Mouse (Mus musculus) hindbrain, embryonic 11.5 days (tissue): ENCODE measurements around the gene Ahcyl2. TPM values are rescaled to one million over a fixed set of nuclear protein-coding genes. Genes with fewer than 3 reads are reported as not detected.
A peak's percentile ranks its signal among the peaks of the same experiment; 100 is the strongest.

Experiments used
- ATAC-seq: fragments of 200-750 bp; cut with Nextera tagmentation; 2 replicates; pipeline ENCODE4 v1.8.0; 2017; ENCODE audit warnings: mild to moderate bottlenecking, moderate TSS enrichment, moderate library complexity; ENCODE audit not compliant: low FRiP score
- DNase-seq: peaks from one replicate; pipeline ENCODE4 v3.0.0-alpha.2; 2015; ENCODE audit warnings: low spot score
- H3K27ac ChIP-seq: fragments of 300-500 bp; sonication (generic); 2 replicates; pipeline ENCODE4 v1.5.1; 2014; ENCODE audit warnings: mild to moderate bottlenecking, low read depth, low read length
- H3K27me3 ChIP-seq: fragments of 300-500 bp; sonication (generic); 2 replicates; pipeline ENCODE4 v1.6.1; 2014; ENCODE audit warnings: mild to moderate bottlenecking, low read length, moderate library complexity, mixed read lengths; ENCODE audit not compliant: control insufficient read depth, insufficient read depth
- H3K36me3 ChIP-seq: fragments of 300-500 bp; sonication (generic); 2 replicates; pipeline ENCODE4 v1.6.1; 2014; ENCODE audit warnings: mild to moderate bottlenecking, low read length, moderate library complexity, mixed read lengths; ENCODE audit not compliant: control insufficient read depth, insufficient read depth
- H3K4me1 ChIP-seq: fragments of 300-500 bp; sonication (generic); replicated peaks from 2 replicates; pipeline ENCODE4 v1.6.1; 2014; ENCODE audit warnings: low read length, mixed read lengths; ENCODE audit not compliant: control insufficient read depth, insufficient read depth
- H3K4me2 ChIP-seq: fragments of 300-500 bp; sonication (generic); replicated peaks from 2 replicates; pipeline ENCODE4 v1.6.1; 2014; ENCODE audit warnings: mild to moderate bottlenecking, low read depth, low read length
- H3K4me3 ChIP-seq: fragments of 300-500 bp; sonication (generic); 2 replicates; pipeline ENCODE4 v1.5.1; 2014; ENCODE audit warnings: low read depth, low read length
- H3K9ac ChIP-seq: fragments of 300-500 bp; sonication (generic); 2 replicates; pipeline ENCODE4 v1.6.1; 2014; ENCODE audit warnings: low read depth, low read length
- H3K9me3 ChIP-seq: fragments of 300-500 bp; sonication (generic); 2 replicates; pipeline ENCODE4 v1.6.1; 2016; ENCODE audit warnings: low read length; ENCODE audit not compliant: control insufficient read depth
- WGBS: fragments of 180-500 bp; shearing (Covaris S2); extraction: QIAGEN DNeasy Blood & Tissue Kit; methylation state at CpG from one replicate; pipeline ENCODE4 v1.1.7; 2014; 5-methylcytosine and 5-hydroxymethylcytosine counted together
- polyA plus RNA-seq: library from polyadenylated mRNA; unstranded; fragments of >200 nt; fragmentation: Nextera tagmentation; extraction: Ambion mirVana; gene quantifications from 2 replicates; pipeline ENCODE4 v1.2.1, GENCODE M21; 2014

Ahcyl2 gene
- polyA plus RNA-seq, 1 experiment from 2014 or later = 17.4 TPM

- Histone ChIP-seq H3K27me3 (no peaks in the 10 kb centered on the region), H3K27ac (no peak overlapping the region), H3K36me3 (no peaks in the 10 kb centered on the region), H3K4me1 (no peaks in the 10 kb centered on the region), H3K9ac (no peak overlapping the region), H3K9me3 (no peaks in the 10 kb centered on the region), H3K4me2 (no peak overlapping the region), H3K4me3 (no peak overlapping the region)
- DNase-seq = no peak
- WGBS = 90% methylated on average over 2 of the region's 2 CpGs
- ATAC-seq = no peak
Observed at GRCm38 (mm10) chr6:29841461-29841860, 73.7 kb downstream of the Ahcyl2 start.

- Histone ChIP-seq H3K36me3 (no peaks in the 10 kb centered on the region), H3K4me1 (no peaks in the 10 kb centered on the region), H3K9me3 (no peaks in the 10 kb centered on the region), H3K4me2 (no peak overlapping the region), H3K27me3 (no peaks in the 10 kb centered on the region), H3K4me3 (no peak overlapping the region), H3K9ac (no peak overlapping the region), H3K27ac (no peak overlapping the region)
- ATAC-seq (no peak), DNase-seq (no peak)
- 84% methylated on average over 5 of the region's 5 CpGs for WGBS
Observed at GRCm38 (mm10) chr6:29847643-29848166, 79.9 kb downstream of the Ahcyl2 start.

GRCm38 (mm10) chr6:29848808-29849207, 81.0 kb downstream of the Ahcyl2 start:
- Histone ChIP-seq H3K36me3 (no peaks in the 10 kb centered on the region), H3K9ac (no peak overlapping the region), H3K9me3 (no peaks in the 10 kb centered on the region), H3K27me3 (no peaks in the 10 kb centered on the region), H3K27ac (no peak overlapping the region), H3K4me1 (no peaks in the 10 kb centered on the region), H3K4me3 (no peak overlapping the region), H3K4me2 (no peak overlapping the region)
- WGBS = 66% methylated on average over 3 of the region's 3 CpGs
- DNase-seq (no peak), ATAC-seq (no peak)

- Histone ChIP-seq H3K4me2 (no peak overlapping the region), H3K4me3 (no peak overlapping the region), H3K27ac (no peak overlapping the region), H3K9me3 (no peaks in the 10 kb centered on the region), H3K4me1 (no peaks in the 10 kb centered on the region), H3K9ac (no peak overlapping the region), H3K27me3 (no peaks in the 10 kb centered on the region), H3K36me3 (no peaks in the 10 kb centered on the region)
- no peak for ATAC-seq
- WGBS = 83% methylated on average over 1 of the region's 1 CpGs
- DNase-seq = no peak
Observed at GRCm38 (mm10) chr6:29850096-29850495, 82.3 kb downstream of the Ahcyl2 start.

- ATAC-seq (no peak), DNase-seq (no peak)
- 80% methylated on average over 2 of the region's 2 CpGs for WGBS
- Histone ChIP-seq H3K27ac (no peak overlapping the region), H3K9ac (no peak overlapping the region), H3K36me3 (no peaks in the 10 kb centered on the region), H3K4me3 (no peak overlapping the region), H3K4me1 (no peaks in the 10 kb centered on the region), H3K9me3 (no peaks in the 10 kb centered on the region), H3K27me3 (no peaks in the 10 kb centered on the region), H3K4me2 (no peak overlapping the region)
Observed at GRCm38 (mm10) chr6:29850747-29851146, 82.9 kb downstream of the Ahcyl2 start.

GRCm38 (mm10) chr6:29851873-29852272, 84.1 kb downstream of the Ahcyl2 start:
- H3K4me1 ChIP-seq = no peaks in the 10 kb centered on the region
- no peak for ATAC-seq
- no peak overlapping the region for H3K9ac ChIP-seq
- WGBS = 93% methylated on average over 3 of the region's 3 CpGs
- H3K9me3 ChIP-seq = no peaks in the 10 kb centered on the region
- no peak overlapping the region for H3K27ac ChIP-seq
- no peak overlapping the region for H3K4me3 ChIP-seq
- no peak for DNase-seq
- no peak overlapping the region for H3K4me2 ChIP-seq
- no peaks in the 10 kb centered on the region for H3K36me3 ChIP-seq
- H3K27me3 ChIP-seq = no peaks in the 10 kb centered on the region

- Histone ChIP-seq H3K27me3 (no peaks in the 10 kb centered on the region), H3K4me3 (no peak overlapping the region), H3K9me3 (no peaks in the 10 kb centered on the region), H3K9ac (peak overlapping the region; percentile 49; the same call in 1 of the 2 replicates), H3K36me3 (no peaks in the 10 kb centered on the region), H3K4me2 (no peak overlapping the region), H3K27ac (no peak overlapping the region), H3K4me1 (no peaks in the 10 kb centered on the region)
- ATAC-seq (peak; percentile 61), DNase-seq (peak; percentile 89)
- WGBS = 44% methylated on average over 12 of the region's 12 CpGs
Observed at GRCm38 (mm10) chr6:29853213-29853899, 85.5 kb downstream of the Ahcyl2 start.

GRCm38 (mm10) chr6:29853900-29854390, 86.1 kb downstream of the Ahcyl2 start:
- no peaks in the 10 kb centered on the region for H3K27me3 ChIP-seq
- H3K4me1 ChIP-seq = no peaks in the 10 kb centered on the region
- no peak for DNase-seq
- 96% methylated on average over 6 of the region's 6 CpGs for WGBS
- H3K27ac ChIP-seq = no peak overlapping the region
- H3K36me3 ChIP-seq = no peaks in the 10 kb centered on the region
- H3K9me3 ChIP-seq = no peaks in the 10 kb centered on the region
- no peak overlapping the region for H3K9ac ChIP-seq
- no peak for ATAC-seq
- no peak overlapping the region for H3K4me3 ChIP-seq
- no peak overlapping the region for H3K4me2 ChIP-seq

GRCm38 (mm10) chr6:29858619-29859018, 90.8 kb downstream of the Ahcyl2 start:
- no peak for ATAC-seq
- Histone ChIP-seq H3K36me3 (no peaks in the 10 kb centered on the region), H3K4me1 (no peaks in the 10 kb centered on the region), H3K27me3 (no peaks in the 10 kb centered on the region), H3K27ac (no peak overlapping the region), H3K4me2 (no peak overlapping the region), H3K9ac (no peak overlapping the region), H3K4me3 (no peak overlapping the region), H3K9me3 (no peaks in the 10 kb centered on the region)
- no peak for DNase-seq
- WGBS = 91% methylated on average over 6 of the region's 6 CpGs
